Mouse (Mus musculus) spleen, embryonic (tissue): ENCODE measurements at regions not wholly inside any gene's neighbourhood (a gene's known extent, or its start where the extent isn't known, plus 50 kb on each side); places are given as distances from the start of the nearest gene placed in this dataset.

Source experiments
- CTCF ChIA-PET: fragments of 350-600 bp; sonication (Branson Sonifier 250); formaldehyde crosslinking; loops from one replicate; lab custom pipeline; 2022; lab: Charles Lee

- CTCF ChIA-PET = no interaction called here
These were observed 366.9 kb upstream of the Fam92a start for GRCm38 (mm10) chr4:12538694-12539121.

- CTCF ChIA-PET = no interaction called here
These were observed 366.2 kb upstream of the Fam92a start for GRCm38 (mm10) chr4:12538043-12538442.

- CTCF ChIA-PET = no interaction called here
These were observed 362.3 kb upstream of the Fam92a start for GRCm38 (mm10) chr4:12534151-12534550.

- CTCF ChIA-PET = no interaction called here
These were observed 361.1 kb upstream of the Fam92a start for GRCm38 (mm10) chr4:12532961-12533360.

GRCm38 (mm10) chr4:12522358-12522757 is 350.5 kb upstream of the Fam92a start:
- CTCF ChIA-PET = no interaction called here

GRCm38 (mm10) chr4:12521246-12521645 is 349.4 kb upstream of the Fam92a start:
- CTCF ChIA-PET = no interaction called here

- CTCF ChIA-PET = no interaction called here
These were observed 344.7 kb upstream of the Fam92a start for GRCm38 (mm10) chr4:12516497-12516896.

- CTCF ChIA-PET = interaction anchor here (0.6 kb wide), 1 partner anchor 591 kb away, joined by 6 read pairs; no protein-coding TSS in a partner anchor
These were observed 340.0 kb upstream of the Fam92a start for GRCm38 (mm10) chr4:12511656-12512385.

- CTCF ChIA-PET = no interaction called here
These were observed 335.2 kb upstream of the Fam92a start for GRCm38 (mm10) chr4:12506851-12507551.

GRCm38 (mm10) chr4:12501086-12501485 is 329.3 kb upstream of the Fam92a start:
- CTCF ChIA-PET = no interaction called here

- CTCF ChIA-PET = no interaction called here
These were observed 326.6 kb upstream of the Fam92a start for GRCm38 (mm10) chr4:12498426-12498825.

- CTCF ChIA-PET = no interaction called here
These were observed 320.7 kb upstream of the Fam92a start for GRCm38 (mm10) chr4:12492468-12492867.

- CTCF ChIA-PET = no interaction called here
These were observed 319.5 kb upstream of the Fam92a start for GRCm38 (mm10) chr4:12491306-12491705.

GRCm38 (mm10) chr4:12490066-12490465 is 318.3 kb upstream of the Fam92a start:
- CTCF ChIA-PET = no interaction called here

- CTCF ChIA-PET = no interaction called here
These were observed 317.5 kb upstream of the Fam92a start for GRCm38 (mm10) chr4:12489358-12489757.

GRCm38 (mm10) chr4:12481481-12481880 is 309.7 kb upstream of the Fam92a start:
- CTCF ChIA-PET = no interaction called here

GRCm38 (mm10) chr4:12476717-12477116 is 304.9 kb upstream of the Fam92a start:
- CTCF ChIA-PET = no interaction called here

GRCm38 (mm10) chr4:12474981-12475568 is 303.3 kb upstream of the Fam92a start:
- CTCF ChIA-PET = no interaction called here

- CTCF ChIA-PET = no interaction called here
These were observed 302.6 kb upstream of the Fam92a start for GRCm38 (mm10) chr4:12474421-12474820.

GRCm38 (mm10) chr4:12461701-12462100 is 289.9 kb upstream of the Fam92a start:
- CTCF ChIA-PET = no interaction called here

- CTCF ChIA-PET = interaction anchor here (0.6 kb wide), 1 partner anchor 842 kb away, joined by 4 read pairs; no protein-coding TSS in a partner anchor
These were observed 289.4 kb upstream of the Fam92a start for GRCm38 (mm10) chr4:12461251-12461650.

GRCm38 (mm10) chr4:12457978-12458597 is 286.3 kb upstream of the Fam92a start:
- CTCF ChIA-PET = no interaction called here
